Mouse (Mus musculus) testis, adult 2 months (tissue): ENCODE results near the gene Gm10282. TPM values are rescaled to one million over a fixed set of nuclear protein-coding genes. Genes with fewer than 3 reads are reported as not detected.
A peak's percentile ranks its signal among the peaks of the same experiment; 100 is the strongest.

Experiments
- H3K27ac ChIP-seq: fragments of 200-500 bp; 2 replicates; pipeline ENCODE4 v1.5.1; 2012; ENCODE audit warnings: low read depth, low read length; ENCODE audit not compliant: control insufficient read depth, insufficient read depth
- H3K27me3 ChIP-seq: fragments of 200-500 bp; 2 replicates; pipeline ENCODE4 v1.6.1; 2012; ENCODE audit warnings: mild to moderate bottlenecking, low read length, moderate library complexity; ENCODE audit not compliant: control insufficient read depth, insufficient read depth
- H3K36me3 ChIP-seq: fragments of 200-500 bp; 2 replicates; pipeline ENCODE4 v1.6.1; 2012; ENCODE audit warnings: mild to moderate bottlenecking, low read length; ENCODE audit not compliant: control insufficient read depth, insufficient read depth
- H3K4me1 ChIP-seq: fragments of 200-500 bp; 2 replicates; pipeline ENCODE4 v1.6.1; 2012; ENCODE audit warnings: low read length; ENCODE audit not compliant: control insufficient read depth, insufficient read depth
- H3K4me3 ChIP-seq: fragments of 200-500 bp; 2 replicates; pipeline ENCODE4 v1.5.1; 2012; ENCODE audit warnings: low read depth, mild to moderate bottlenecking, low read length, moderate library complexity, mixed read lengths; ENCODE audit not compliant: control insufficient read depth
- CTCF ChIP-seq: fragments of 200-500 bp; IDR thresholded peaks from 2 replicates; pipeline ENCODE4 v1.5.1; 2012; ENCODE audit warnings: low read depth, mild to moderate bottlenecking, inconsistent platforms, low read length, moderate library complexity; ENCODE audit not compliant: control insufficient read depth, insufficient read depth, insufficient replicate concordance
- POLR2A ChIP-seq: fragments of 200-500 bp; IDR thresholded peaks from 2 replicates; pipeline ENCODE4 v1.6.1; 2012; ENCODE audit warnings: low read depth, mild to moderate bottlenecking, inconsistent platforms, low read length, moderate library complexity; ENCODE audit not compliant: control insufficient read depth
- polyA plus RNA-seq: library from polyadenylated mRNA; depleted of rRNA; stranded (reverse); fragments of >200 nt; gene quantifications from 2 replicates; pipeline ENCODE4 v1.2.3, GENCODE M21; 2012

Gm10282 gene
- polyA plus RNA-seq, 1 experiment: 1.7 TPM

DNA sequence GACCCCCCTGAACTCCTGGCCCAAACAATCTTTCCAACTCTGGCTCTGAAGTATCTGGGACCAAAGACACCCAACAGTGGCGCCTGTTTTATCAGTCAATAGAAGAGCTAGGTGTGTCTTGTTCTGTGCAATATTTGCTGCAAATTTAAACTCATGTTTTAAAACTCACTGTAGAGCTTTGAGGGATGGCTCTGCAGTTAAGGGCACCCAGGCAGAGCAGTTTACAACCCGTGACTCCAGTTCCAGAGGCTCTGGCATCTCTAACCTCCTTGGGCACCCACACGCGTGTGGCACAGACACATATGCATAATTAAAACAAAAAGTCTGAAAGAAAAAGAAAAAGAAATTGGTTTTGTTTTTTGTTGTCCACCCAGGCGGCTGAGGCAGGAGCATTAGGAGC is 3.6 kb downstream of the Gm10282 start:
- TF ChIP-seq POLR2A: no peak
- TF ChIP-seq CTCF: no peak
- no peaks in the 10 kb centered on the region for H3K4me1 ChIP-seq
- H3K4me3 ChIP-seq: no peak overlapping the region
- H3K27ac ChIP-seq: no peak overlapping the region
- H3K27me3 ChIP-seq: no peaks in the 10 kb centered on the region
- no peaks in the 10 kb centered on the region for H3K36me3 ChIP-seq

DNA sequence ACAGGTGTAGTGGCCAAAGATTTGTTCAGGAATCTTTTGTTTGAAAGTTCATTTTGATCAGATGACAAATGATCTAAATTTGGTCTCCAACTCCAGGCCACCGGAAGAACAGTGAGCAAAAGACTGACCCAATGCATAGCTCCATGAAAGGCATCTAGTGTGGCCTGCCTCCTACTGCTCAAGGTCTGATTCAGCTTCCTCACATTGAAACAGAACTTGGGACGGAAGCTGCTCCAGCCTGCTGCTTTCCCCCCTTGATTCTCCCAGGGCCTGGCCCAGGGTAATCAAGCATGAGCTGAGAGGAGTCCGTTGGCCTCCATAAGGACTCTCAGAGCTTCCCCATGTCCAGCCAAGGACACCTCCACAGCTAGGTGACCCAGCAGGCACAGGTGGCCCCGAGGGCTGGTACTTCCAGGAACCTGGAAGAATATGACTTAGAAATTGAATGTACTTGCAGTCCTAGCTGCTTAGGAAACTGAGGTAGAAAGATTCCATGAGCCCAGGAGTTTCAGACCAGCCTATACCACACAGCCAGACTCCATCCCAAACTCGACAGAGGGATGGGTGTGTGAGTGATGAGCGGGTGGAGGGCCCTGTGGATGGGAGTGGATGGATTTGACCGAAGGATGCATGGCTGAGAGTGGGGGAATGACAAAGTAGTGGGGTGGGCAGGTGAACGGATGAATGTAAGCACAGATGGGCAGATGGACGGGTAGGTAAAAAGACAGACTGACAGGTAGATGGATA is 4.2 kb downstream of the Gm10282 start:
- H3K4me1 ChIP-seq: no peaks in the 10 kb centered on the region
- H3K27ac ChIP-seq: no peak overlapping the region
- H3K27me3 ChIP-seq: no peaks in the 10 kb centered on the region
- H3K36me3 ChIP-seq: no peaks in the 10 kb centered on the region
- TF ChIP-seq CTCF (no peak), POLR2A (no peak)
- no peak overlapping the region for H3K4me3 ChIP-seq

DNA sequence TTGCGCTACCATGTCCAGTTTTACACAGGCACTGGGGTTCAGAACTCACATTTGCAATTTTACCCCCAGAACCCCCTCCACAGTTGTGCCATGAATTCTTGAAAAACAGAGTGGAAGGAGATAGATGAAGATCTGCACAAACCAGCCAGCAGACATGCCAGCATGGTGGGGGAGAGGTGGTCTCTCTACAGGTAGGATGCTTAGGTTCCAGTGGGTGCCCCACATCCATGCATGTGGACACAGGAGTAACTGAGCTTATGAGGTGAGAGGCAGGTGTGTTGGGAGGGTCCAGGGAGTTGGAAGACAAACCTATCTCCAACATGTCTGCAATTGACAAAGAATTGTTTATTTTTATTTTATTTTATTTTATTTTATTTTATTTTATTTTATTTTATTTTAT is 6.1 kb downstream of the Gm10282 start:
- Histone ChIP-seq H3K4me1 (no peaks in the 10 kb centered on the region), H3K27me3 (no peaks in the 10 kb centered on the region), H3K36me3 (no peaks in the 10 kb centered on the region), H3K27ac (no peak overlapping the region), H3K4me3 (no peak overlapping the region)
- TF ChIP-seq CTCF: no peak
- TF ChIP-seq POLR2A: no peak

DNA sequence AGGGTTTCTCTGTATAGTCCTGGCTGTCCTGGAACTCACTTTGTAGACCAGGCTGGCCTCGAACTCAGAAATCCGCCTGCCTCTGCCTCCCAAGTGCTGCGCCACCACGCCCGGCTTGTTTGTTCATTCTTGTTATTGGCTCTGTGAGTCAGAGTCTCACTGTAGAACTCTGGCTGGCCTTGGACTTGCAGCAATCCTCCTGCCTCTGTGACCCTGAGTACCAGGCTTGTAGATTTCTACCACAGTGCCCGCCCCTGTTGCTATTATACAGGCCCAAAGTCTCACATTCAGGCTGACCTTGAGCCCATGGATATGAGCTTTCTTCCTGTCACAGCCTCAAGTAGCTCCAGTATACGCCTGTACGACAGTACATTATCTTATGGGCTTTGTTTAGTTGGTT is 8.5 kb downstream of the Gm10282 start:
- Histone ChIP-seq H3K4me1 (no peaks in the 10 kb centered on the region), H3K27me3 (no peaks in the 10 kb centered on the region), H3K27ac (no peak overlapping the region), H3K36me3 (no peaks in the 10 kb centered on the region), H3K4me3 (no peak overlapping the region)
- TF ChIP-seq POLR2A: no peak
- no peak for TF ChIP-seq CTCF

DNA sequence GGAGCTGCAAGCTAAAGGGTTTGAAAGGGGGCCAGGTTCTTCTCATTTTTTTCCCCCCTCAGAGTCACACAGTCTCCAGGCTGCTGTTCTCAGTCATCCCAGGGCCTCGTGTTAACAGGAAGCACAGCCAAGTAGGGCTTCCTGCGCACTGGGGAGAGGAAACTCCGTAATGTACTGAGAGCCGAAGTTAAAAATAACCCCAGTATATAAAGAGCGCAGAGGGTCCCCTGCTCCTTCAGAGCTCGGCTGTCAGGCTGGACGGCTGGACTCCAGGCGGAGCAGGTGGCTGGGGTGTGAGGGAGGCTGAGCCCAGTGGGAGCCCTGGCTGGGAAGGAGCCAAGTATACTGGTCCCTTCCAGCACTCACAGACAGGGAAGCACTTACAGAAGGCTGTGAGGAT is 9.4 kb downstream of the Gm10282 start:
- TF ChIP-seq POLR2A (peak; percentile 34; the same call in 1 of the 2 replicates), CTCF (no peak)
- H3K27me3 ChIP-seq: no peaks in the 10 kb centered on the region
- peak overlapping the region; percentile 56 for H3K27ac ChIP-seq
- H3K36me3 ChIP-seq: no peaks in the 10 kb centered on the region
- no peaks in the 10 kb centered on the region for H3K4me1 ChIP-seq
- H3K4me3 ChIP-seq: no peak overlapping the region

DNA sequence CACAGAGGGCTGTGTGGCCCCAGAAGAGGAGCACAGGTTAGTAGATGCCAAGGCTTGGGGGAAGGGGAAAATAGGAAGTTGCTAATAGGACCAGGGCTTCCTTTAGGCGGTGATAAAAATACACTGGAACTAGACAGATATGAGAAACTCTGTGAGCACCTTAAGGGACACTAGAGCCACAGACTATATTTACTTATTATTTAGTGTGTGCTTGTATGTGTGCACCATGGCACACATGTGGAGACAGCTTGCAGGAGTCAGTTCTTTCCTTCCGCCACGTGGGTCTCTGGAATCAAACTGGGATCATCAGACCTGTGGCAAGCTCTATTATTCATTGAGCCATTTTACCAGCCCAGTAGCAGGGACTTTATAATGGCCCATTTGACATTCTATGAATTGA is 9.9 kb downstream of the Gm10282 start:
- Histone ChIP-seq H3K4me3 (no peak overlapping the region), H3K27ac (no peak overlapping the region)

DNA sequence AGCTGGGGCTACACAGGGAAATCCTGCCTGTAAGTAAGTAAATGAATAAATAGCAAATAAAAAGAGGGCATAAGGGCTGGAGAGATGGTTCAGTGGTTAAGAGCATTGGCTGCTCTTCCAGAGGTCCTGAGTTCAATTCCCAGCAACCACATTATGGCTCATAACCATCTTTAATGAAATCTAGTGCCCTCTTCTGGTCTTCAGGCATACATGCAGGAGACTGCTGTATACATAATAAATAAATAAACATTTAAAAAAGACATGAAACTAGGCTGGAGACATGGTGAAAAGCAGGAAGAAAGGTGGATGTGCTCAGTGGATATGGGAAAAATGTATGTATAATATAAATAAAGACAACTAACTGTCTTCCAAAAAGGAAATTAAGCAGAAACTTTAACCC is 11.8 kb downstream of the Gm10282 start:
- Histone ChIP-seq H3K4me1 (no peaks in the 10 kb centered on the region), H3K27me3 (no peaks in the 10 kb centered on the region), H3K36me3 (no peaks in the 10 kb centered on the region), H3K4me3 (no peak overlapping the region), H3K27ac (no peak overlapping the region)
- no peak for TF ChIP-seq CTCF
- no peak for TF ChIP-seq POLR2A

More for the DNA sequence above, 9.9 kb downstream of the Gm10282 start:
- TF ChIP-seq CTCF (no peak), POLR2A (no peak)
- Histone ChIP-seq H3K36me3 (no peaks in the 10 kb centered on the region), H3K27me3 (no peaks in the 10 kb centered on the region), H3K4me1 (no peaks in the 10 kb centered on the region)
